Mouse (Mus musculus) neutrophil, adult 65 days (primary cell): ENCODE results near the gene Olfr1423. TPM values are rescaled to one million over a fixed set of nuclear protein-coding genes. Genes with fewer than 3 reads are reported as not detected.

Experiments
- total RNA-seq: library from RNA; stranded (reverse); gene quantifications from 2 replicates; pipeline ENCODE4 v1.2.4, GENCODE M21; 2023

Olfr1423 gene
- not detected in 2 replicates for total RNA-seq

GRCm38 (mm10) chr19:12041217-12041616 is at the start of gene Olfr1423:
TSS of gene Olfr1423 (minus strand) at chr19:12041317.

DNA sequence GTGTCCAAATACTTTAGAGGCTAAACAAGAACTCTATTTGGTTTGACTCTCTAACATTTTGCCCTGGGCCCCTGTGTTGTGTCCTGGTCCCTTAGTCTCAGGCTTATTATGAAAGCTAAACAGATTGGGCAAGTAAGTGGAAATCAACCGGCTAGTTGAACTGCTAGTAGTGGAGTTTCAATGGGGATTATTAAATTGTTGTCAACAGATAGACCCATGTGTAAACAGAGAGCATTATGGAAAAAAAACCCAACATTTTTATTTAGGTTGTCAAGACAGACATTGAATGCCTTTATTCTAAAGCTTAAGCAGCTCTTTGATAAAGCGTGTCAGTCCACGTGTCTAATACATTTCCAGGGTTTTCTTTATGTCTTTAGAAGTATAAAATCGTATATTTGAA is 36.5 kb upstream of the Olfr1423 start, which contains the start of gene Olfr1425:
Gene Olfr1425, minus strand, starts transcription at position 101 of the 400 bp plus-strand sequence.

DNA sequence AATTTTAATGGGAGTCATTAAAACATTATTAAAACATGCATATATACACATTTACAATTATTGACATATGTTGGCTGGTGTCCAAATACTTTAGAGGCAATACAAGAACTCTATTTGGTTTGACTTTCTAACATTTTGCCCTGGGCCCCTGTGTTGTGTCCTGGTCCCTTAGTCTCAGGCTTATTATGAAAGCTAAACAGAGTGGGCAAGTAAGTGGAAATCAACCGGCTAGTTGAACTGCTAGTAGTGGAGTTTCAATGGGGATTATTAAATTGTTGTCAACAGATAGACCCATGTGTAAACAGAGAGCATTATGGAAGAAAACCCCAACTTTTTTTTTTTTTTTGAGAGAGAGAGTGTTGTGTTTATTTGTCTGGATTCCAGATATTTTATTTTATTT is 21.5 kb upstream of the Olfr1423 start, which contains the start of gene Olfr1424:
Gene Olfr1424, minus strand, starts transcription at position 101 of the 400 bp plus-strand sequence.

Other genes starting within 250 kb of the Olfr1423 start
- gene Stx3, start 221.9 kb downstream of the Olfr1423 start, total RNA-seq, result 15.4 and 20.5 TPM in 2 replicates
- not detected in 2 replicates for gene Olfr1417, start 202.1 kb downstream of the Olfr1423 start, total RNA-seq
- not detected in 2 replicates for gene Olfr1418, start 180.3 kb downstream of the Olfr1423 start, total RNA-seq
- not detected in 2 replicates for gene Olfr1419, start 166.2 kb downstream of the Olfr1423 start, total RNA-seq
- not detected in 2 replicates for gene Olfr1420, start 154.8 kb downstream of the Olfr1423 start, total RNA-seq
- gene Patl1, start 128.9 kb downstream of the Olfr1423 start, total RNA-seq, result 34.1 and 46.7 TPM in 2 replicates
- 33.5 and 40.1 TPM in 2 replicates for gene Osbp, start 75.4 kb downstream of the Olfr1423 start, total RNA-seq
- not detected in 2 replicates for gene Olfr1424, start 21.4 kb upstream of the Olfr1423 start, total RNA-seq
- gene Olfr1425, start 36.4 kb upstream of the Olfr1423 start, total RNA-seq, result not detected in 2 replicates
- not detected in 2 replicates for gene Olfr1426, start 50.7 kb upstream of the Olfr1423 start, total RNA-seq
- not detected in 2 replicates for gene Olfr1427, start 62.0 kb upstream of the Olfr1423 start, total RNA-seq
- not detected in 2 replicates for gene Olfr1428, start 74.6 kb upstream of the Olfr1423 start, total RNA-seq
- gene Olfr76, start 81.9 kb upstream of the Olfr1423 start, total RNA-seq, result not detected in 2 replicates
- gene Olfr1555-ps1, start 128.8 kb upstream of the Olfr1423 start, total RNA-seq, result not detected in 2 replicates
- gene Olfr1431, start 159.3 kb upstream of the Olfr1423 start, total RNA-seq, result not detected in 2 replicates
- not detected in 2 replicates for gene Olfr1432, start 191.3 kb upstream of the Olfr1423 start, total RNA-seq
- gene Olfr262, start 200.3 kb upstream of the Olfr1423 start, total RNA-seq, result not detected in 2 replicates
- not detected in 2 replicates for gene Olfr235, start 219.7 kb upstream of the Olfr1423 start, total RNA-seq
- not detected in 2 replicates for gene Olfr1434, start 238.5 kb upstream of the Olfr1423 start, total RNA-seq